Mouse (Mus musculus) B cell, adult 62 days (primary cell): ENCODE data around the gene Luc7l. TPM values are rescaled to one million over a fixed set of nuclear protein-coding genes. Genes with fewer than 3 reads are reported as not detected.

Experiments used
- total RNA-seq: library from RNA; stranded (reverse); gene quantifications from 4 replicates; pipeline ENCODE4 v1.2.4, GENCODE M21; 2023

The Luc7l gene
- 89.5 to 97.9 TPM (median 91.5 TPM) in 4 replicates for total RNA-seq

GRCm38 (mm10) chr17:26252539-26253251 is at the start of gene Luc7l:
Gene Luc7l (plus strand): TSS chr17:26252896.

GRCm38 (mm10) chr17:26207686-26208085 is 45.0 kb upstream of the Luc7l start, which contains the start of gene Arhgdig:
Gene Arhgdig (minus strand): TSS chr17:26207786.

GRCm38 (mm10) chr17:26244101-26244841 is 8.4 kb upstream of the Luc7l start, which contains the start of gene Fam234a:
Gene Fam234a (minus strand): TSS chr17:26244242.

Other genes with a start within 250 kb of the Luc7l start
- gene Rab11fip3, start 183.3 kb upstream of the Luc7l start, total RNA-seq: 8.4 to 9.0 TPM (median 8.7 TPM) in 4 replicates
- 3.7 to 4.7 TPM (median 4.5 TPM) in 4 replicates for gene Decr2, start 162.6 kb upstream of the Luc7l start, total RNA-seq
- 0.75 to 1.6 TPM (median 1.1 TPM) in 4 replicates for gene Nme4, start 157.3 kb upstream of the Luc7l start, total RNA-seq
- gene Tmem8, start 139.6 kb upstream of the Luc7l start, total RNA-seq: 21.2 to 25.3 TPM (median 22.8 TPM) in 4 replicates
- gene Mrpl28, start 129.4 kb upstream of the Luc7l start, total RNA-seq: 43.5 to 46.7 TPM (median 45.3 TPM) in 4 replicates
- 77.2 to 93.8 TPM (median 88.9 TPM) in 4 replicates for gene Axin1, start 114.2 kb upstream of the Luc7l start, total RNA-seq
- not detected in 4 replicates for gene Pdia2, start 53.8 kb upstream of the Luc7l start, total RNA-seq
- 1.4 to 3.0 TPM (median 1.9 TPM) in 4 replicates for gene Rgs11, start 49.9 kb upstream of the Luc7l start, total RNA-seq
- gene Arhgdig, start 45.1 kb upstream of the Luc7l start, total RNA-seq: not detected in 4 replicates
- gene Fam234a, start 8.7 kb upstream of the Luc7l start, total RNA-seq: 13.8 to 22.5 TPM (median 18.5 TPM) in 4 replicates
- 0.18 to 0.35 TPM (median 0.28 TPM) in 3 of 4 replicates, not detected in the other for gene Neurl1b, start 161.9 kb downstream of the Luc7l start, total RNA-seq